Mouse (Mus musculus): ENCODE results near the gene Arhgef6.

Gene Arhgef6

GRCm38 (mm10) chrX:57187301-57187700 lies 151.2 kb downstream of the Arhgef6 start:
- no peak for DNase-seq

- no peak for DNase-seq
These were observed 155.2 kb downstream of the Arhgef6 start for GRCm38 (mm10) chrX:57183359-57183758.

- DNase-seq = no peak
These were observed 156.1 kb downstream of the Arhgef6 start for GRCm38 (mm10) chrX:57182470-57182869.
